Mouse (Mus musculus): ENCODE results near the gene Ccdc61.

DNA sequence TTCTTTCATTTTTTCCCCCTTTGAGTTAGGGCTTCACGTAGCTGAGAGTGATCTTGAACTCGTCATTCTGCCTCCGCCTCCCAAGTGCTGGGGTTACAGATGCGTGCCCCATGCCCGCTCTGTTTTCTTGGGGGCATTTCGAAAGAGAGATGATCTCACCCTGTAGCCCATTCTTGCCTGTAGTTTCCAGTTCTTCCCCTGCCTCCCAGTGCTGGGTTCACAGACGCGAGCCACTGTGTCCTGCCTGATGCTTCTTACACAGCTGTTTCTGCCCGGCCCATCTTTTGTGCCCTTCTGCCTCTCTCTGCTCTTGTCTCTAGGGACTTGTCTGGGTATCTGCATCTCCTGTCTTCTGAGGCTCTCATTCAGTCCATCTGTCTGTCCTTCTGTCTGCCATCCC is 32.6 kb upstream of the Ccdc61 start:
- TF ChIP-seq ZC3H11A (IDR thresholded peaks at IDR 0.05; ENCODE audit: borderline replicate concordance, low read depth, low read length) (no peak), ZNF384 (IDR thresholded peaks at IDR 0.05; ENCODE audit: low read depth, low read length) (no peak), HCFC1 (IDR thresholded peaks at IDR 0.05; ENCODE audit: borderline replicate concordance, insufficient read depth, low read length) (no peak), CHD2 (IDR thresholded peaks at IDR 0.05; ENCODE audit: low read depth, low read length) (no peak), MAFK (IDR thresholded peaks at IDR 0.05; ENCODE audit: insufficient read depth, low read depth, low read length) (no peak)
